Comparison of ENCODE assay signal across 27 mouse cellular contexts in genomic region chr12:116555964-116556363, GRCm38 (mm10).
"Had no signal": no experiment of that assay in that cellular context is flagged by ENCODE, and none has a peak within 500 bp of the region (broad histone marks: within the 10 kb centered on the region; RNA-seq: fewer than 3 reads in every experiment).

No protein-coding gene starts in this region.

- H3K36me3 ChIP-seq: heart, embryonic 10.5 days; heart, embryonic 13.5 days; heart, embryonic 15.5 days; hindbrain, embryonic 13.5 days; hindbrain, embryonic 15.5 days; kidney, embryonic 15.5 days; limb, embryonic 10.5 days; limb, embryonic 12.5 days; liver, embryonic 13.5 days; liver, embryonic 15.5 days had no signal

- H3K4me3 ChIP-seq: gastrocnemius, adult 2 months; heart, embryonic 10.5 days; heart, embryonic 13.5 days; heart, embryonic 15.5 days; hindbrain, embryonic 13.5 days; hindbrain, embryonic 15.5 days; kidney, embryonic 15.5 days; limb, embryonic 10.5 days; limb, embryonic 12.5 days; liver, embryonic 13.5 days; liver, embryonic 15.5 days had no signal

- H3K4me1 ChIP-seq: heart, embryonic 10.5 days; heart, embryonic 13.5 days; heart, embryonic 15.5 days; kidney, embryonic 15.5 days; limb, embryonic 10.5 days; limb, embryonic 12.5 days; liver, embryonic 13.5 days; liver, embryonic 15.5 days had no signal

- H3K9ac ChIP-seq: heart, embryonic 13.5 days; heart, embryonic 15.5 days; hindbrain, embryonic 13.5 days; hindbrain, embryonic 15.5 days; kidney, embryonic 15.5 days; limb, embryonic 12.5 days; liver, embryonic 13.5 days; liver, embryonic 15.5 days had no signal

- ATAC-seq: hindbrain, postnatal 0 days; intestine, embryonic 16.5 days had no signal

- H3K27me3 ChIP-seq: heart, embryonic 13.5 days; heart, embryonic 15.5 days; hindbrain, embryonic 13.5 days; hindbrain, embryonic 15.5 days; kidney, embryonic 15.5 days; limb, embryonic 12.5 days; liver, embryonic 13.5 days; liver, embryonic 15.5 days had no signal

- H3K27ac ChIP-seq: gastrocnemius, adult 2 months; heart, embryonic 10.5 days; heart, embryonic 13.5 days; heart, embryonic 15.5 days; hindbrain, embryonic 13.5 days; hindbrain, embryonic 15.5 days; hindbrain, postnatal 0 days; kidney, embryonic 15.5 days; kidney, postnatal 0 days; limb, embryonic 10.5 days; limb, embryonic 12.5 days; liver, embryonic 13.5 days; liver, embryonic 15.5 days had no signal

- H3K4me2 ChIP-seq: heart, embryonic 13.5 days; heart, embryonic 15.5 days; hindbrain, embryonic 13.5 days; hindbrain, embryonic 15.5 days; kidney, embryonic 15.5 days; limb, embryonic 12.5 days; liver, embryonic 11.5 days; liver, embryonic 13.5 days; liver, embryonic 15.5 days had no signal

- DNase-seq: gastrocnemius, adult 2 months; gastrocnemius, postnatal 10 days; gastrocnemius, postnatal 25 days; heart, adult 18-20 months; heart, postnatal 14 days; heart, postnatal 36 days; kidney, adult 11 months; kidney, adult 2 months; kidney, adult 9 months; kidney, postnatal 25 days; kidney, postnatal 4 days; layer of hippocampus, adult 9-11 months; liver; liver, embryonic 13.5 days had no signal

- H3K9me3 ChIP-seq: heart, embryonic 10.5 days; heart, embryonic 13.5 days; heart, embryonic 15.5 days; hindbrain, embryonic 13.5 days; hindbrain, embryonic 15.5 days; kidney, embryonic 15.5 days; limb, embryonic 10.5 days; limb, embryonic 12.5 days; liver, embryonic 13.5 days; liver, embryonic 15.5 days had no signal
